Mouse (Mus musculus) left cerebral cortex, adult 11 months (tissue): Measurements from ENCODE around the gene Npr2.

Experiments
- DNase-seq: peaks from one replicate; pipeline ENCODE4 v3.0.0; 2022; ENCODE audit warnings: low spot score

The Npr2 gene

DNA sequence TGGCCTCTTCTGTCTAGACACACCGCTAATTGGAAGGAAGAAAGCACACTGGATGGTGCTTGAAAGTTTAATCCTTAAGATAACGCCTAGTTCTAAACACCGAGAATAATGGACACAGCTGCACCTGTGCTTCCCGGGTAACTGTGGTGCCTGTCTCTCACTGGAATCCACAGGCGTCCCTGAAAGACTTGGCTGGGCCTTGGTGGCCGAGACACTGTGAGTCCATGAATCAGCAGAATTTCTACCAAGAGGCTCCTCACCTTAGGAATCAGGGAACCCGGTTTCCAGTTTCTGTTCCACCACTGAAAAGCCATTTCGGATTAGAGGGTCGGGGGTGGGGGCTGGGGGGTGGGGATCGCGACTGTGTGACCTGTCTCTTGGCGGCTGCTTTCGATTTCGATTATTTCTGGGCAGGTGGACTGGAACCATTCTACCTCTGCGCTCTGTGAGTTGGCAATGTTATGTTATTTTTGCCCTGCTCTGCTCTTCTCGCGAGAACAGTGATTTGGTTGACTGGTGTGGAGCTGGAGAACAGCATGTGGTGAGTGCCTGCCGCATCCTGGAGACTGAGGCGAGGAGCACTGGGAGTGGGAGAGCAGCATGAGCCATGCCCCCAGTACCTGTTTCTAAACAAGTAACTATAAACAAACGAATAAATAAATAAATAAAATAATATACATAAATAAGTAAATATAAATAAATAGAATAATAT, 2.5 kb upstream of the Npr2 start:
- no peak for DNase-seq

DNA sequence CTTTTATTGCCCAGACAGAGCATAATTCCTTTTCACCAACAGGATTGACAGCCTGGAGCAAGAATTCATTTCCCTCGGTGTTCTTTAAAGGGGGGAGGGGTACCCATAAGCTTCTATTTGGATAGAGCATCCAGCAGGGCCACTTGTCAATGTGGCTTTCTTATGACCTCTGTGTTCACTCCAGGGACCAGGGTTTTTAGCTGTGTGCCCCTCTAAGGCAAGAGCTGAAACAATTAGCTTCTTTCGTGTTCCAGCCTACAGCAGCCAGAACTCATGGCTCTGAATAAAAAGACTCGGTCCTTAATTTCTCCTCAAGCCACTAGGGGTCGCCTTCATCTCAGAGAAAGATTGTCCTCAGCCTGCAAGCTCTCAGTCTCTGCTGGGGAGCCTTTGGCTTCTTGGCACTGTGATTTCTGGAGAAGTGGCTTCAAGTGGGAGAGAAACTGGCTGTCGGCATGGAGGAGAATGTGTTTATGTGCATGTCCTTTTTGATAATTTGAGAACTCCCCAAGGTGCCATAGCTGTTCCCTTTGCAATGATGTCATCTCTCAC, 1.6 kb upstream of the Npr2 start:
- DNase-seq: peak; percentile 80

DNA sequence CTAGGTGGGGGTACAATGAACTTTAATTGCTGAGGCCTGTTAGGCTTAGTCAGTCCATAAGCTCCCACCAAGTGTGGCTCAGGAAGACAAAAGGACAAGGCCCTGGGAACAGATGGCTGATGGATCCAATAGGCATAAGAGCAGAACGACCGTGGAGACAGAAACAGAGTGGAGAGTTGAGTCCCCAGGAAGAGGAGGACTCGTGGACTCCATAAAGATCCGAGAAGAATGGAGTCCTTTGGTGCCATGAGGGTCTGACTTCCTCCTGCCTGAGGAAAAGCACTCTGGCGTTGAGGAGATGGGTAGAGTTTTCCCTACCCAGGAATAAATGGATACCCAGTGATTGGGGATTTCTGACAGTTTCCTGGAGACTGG, 1.1 kb upstream of the Npr2 start:
- no peak for DNase-seq

DNA sequence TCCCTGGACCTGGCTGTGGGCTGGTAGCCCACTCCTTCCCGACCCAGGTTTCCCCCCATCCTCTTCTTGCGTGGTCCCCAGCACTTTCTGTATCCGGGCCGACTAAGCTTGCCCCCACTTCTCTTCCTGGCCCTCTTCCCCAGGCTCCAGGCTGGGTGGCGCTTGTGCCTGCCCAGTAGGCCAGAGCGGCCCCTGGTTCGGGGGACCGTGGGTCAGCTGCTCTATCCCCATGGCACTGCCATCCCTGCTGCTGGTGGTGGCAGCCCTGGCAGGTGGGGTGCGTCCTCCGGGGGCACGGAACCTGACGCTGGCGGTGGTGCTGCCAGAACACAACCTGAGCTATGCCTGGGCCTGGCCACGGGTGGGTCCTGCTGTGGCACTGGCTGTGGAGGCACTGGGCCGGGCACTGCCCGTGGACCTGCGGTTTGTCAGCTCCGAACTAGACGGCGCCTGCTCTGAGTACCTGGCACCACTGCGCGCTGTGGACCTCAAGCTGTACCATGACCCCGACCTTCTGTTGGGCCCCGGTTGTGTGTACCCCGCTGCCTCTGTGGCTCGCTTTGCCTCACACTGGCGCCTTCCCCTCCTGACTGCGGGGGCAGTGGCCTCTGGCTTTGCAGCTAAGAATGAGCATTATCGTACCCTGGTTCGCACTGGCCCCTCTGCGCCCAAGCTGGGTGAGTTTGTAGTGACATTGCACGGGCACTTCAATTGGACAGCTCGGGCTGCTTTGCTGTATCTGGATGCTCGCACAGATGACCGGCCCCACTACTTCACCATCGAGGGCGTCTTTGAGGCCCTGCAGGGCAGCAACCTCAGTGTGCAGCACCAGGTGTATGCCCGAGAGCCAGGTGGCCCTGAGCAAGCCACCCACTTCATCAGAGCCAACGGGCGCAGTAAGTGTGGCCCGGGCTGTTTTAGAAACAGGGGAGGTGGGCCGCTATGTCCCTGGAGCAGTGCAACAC, 503 bp downstream of the Npr2 start:
- DNase-seq: no peak

DNA sequence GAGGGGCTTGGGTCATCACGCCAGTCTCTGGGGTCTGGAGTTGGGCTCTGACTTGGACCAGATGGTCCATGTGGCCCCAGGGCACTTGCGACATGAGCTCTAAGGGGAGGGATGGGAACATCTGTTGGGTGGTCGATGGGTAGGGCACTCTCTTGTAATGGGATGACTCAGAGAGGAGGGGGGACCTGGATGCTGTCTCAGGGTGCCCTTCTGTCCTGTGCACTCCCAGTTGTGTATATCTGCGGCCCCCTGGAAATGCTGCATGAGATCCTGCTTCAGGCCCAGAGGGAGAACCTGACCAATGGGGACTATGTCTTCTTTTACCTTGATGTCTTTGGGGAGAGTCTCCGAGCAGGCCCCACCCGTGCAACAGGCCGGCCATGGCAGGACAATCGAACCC, 1.6 kb downstream of the Npr2 start:
- DNase-seq: no peak

DNA sequence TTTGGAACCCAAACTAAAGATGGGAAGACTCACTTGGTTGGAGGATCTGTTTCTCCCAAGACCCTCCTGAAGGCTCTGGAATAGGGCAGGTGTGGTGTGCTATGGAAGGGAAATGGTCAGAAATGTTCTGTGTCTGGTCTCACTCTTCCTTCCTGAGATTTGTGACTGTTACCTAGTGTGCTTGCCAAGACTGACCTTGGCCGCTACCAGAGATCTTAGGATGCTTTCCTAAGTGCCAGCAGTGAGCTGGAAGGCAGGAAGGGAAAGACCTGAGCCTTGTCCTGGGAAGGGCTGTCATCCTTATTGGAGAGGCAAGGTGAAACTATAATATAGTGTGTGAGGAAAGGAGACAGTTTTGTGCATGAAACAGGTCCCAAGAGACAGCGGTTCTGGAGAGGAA, 2.0 kb downstream of the Npr2 start:
- DNase-seq: no peak

DNA sequence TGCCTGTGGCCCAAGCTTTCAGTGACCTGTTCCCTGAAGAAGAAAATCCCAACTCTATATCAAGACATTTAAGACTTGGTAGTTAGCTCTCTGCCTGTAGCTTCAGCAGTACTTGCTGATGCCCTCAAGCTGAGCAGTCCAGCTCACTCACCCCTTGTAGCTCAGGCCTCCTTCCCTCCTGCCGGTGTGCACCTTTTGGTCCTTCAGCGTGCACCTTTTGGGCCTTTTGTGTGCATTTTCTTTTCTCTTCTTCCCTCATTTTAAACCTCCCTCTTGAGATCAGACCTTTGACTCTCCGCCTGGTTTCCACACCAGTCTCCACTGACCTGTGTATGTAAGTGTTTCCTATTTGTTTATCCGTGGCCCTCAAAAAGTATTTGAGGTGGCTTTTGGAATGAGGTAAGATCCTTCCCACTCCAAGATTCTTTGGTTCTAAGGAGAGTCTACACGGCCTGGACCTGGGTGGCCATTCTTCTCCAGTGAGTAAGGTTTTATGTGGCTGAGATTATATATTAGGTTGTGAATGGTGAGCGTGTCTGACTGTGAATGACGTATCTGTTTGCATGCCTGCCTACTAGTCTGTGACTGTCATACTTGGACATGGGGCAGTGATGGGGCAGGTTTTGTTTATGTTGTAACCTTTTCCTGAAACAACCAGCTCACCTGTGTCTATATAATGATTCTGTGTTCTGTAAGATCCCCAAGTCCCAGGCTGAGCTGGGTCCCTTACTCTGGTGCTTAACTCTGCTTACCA, 3.1 kb downstream of the Npr2 start:
- no peak for DNase-seq

DNA sequence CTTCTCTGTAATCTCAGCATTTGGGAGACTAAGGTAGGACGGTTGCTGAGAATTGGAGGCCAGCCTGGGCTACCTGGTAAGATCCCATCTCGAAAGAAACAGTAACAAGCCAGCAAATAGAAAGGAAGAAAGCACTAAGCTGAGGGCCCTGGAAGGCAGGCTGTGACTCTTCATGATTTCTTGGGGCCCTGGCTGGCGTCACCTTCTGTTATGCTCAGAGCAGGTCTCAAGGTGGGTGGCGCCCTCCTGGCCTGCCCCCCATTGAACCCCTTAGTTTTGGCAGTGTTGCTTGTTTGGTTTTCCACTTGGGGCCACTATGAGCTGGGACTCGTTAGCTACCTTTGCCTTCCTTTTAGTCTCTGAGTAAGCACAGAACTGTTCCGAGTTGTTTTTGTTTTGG, 5.0 kb downstream of the Npr2 start:
- no peak for DNase-seq

DNA sequence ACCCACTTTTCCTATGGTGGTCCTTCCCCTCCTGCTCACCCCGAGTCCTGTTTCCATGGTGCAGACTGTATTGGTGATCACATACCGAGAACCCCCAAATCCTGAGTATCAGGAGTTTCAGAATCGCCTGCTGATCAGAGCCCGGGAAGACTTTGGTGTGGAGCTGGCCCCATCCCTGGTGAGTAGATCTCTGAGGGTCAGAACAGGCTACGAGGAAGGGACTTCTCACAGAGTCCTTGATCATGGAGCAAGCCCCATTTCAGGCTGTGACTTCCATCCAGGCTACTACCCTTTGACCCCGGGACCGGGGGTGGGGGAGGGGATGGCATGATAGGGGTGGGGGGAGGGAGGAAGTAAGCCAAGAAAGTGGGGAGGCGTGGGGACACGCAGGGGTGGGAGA, 8.3 kb downstream of the Npr2 start:
- no peak for DNase-seq

DNA sequence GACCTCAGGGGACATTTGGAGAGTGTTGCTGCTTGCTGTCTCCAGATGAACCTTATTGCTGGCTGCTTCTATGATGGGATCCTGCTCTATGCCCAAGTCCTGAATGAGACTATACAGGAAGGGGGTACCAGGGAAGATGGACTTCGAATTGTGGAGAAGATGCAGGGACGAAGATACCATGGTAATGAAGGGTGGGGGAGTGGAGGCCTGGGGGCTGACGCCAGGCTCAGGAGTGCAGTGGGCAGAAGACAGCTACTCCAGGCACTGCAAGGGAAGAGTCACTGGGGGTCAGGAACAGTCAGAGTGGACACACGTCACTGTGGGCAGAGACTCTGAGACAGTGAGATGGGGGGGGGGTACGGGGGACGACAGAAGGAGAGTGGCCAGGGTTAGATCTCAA, 8.8 kb downstream of the Npr2 start:
- DNase-seq: no peak

DNA sequence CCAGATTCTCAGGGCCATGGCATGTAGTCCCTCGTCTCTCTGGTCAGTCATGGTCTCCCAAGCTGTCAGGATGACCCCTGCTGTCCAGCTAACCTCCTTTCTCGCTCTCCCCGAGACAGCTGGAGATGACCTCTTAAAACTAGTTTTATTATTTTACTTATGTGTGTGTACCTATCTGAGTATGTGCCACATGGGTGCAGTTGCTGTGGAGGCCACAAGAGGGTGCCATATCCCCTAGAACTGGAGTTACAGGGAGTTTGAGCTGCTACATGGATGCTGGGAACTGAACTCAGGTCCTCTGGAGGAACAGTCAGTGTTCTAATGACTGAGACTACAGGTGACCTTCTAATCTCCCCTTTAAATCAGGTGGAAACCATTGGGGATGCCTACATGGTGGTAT, 18.0 kb downstream of the Npr2 start:
- DNase-seq: no peak

DNA sequence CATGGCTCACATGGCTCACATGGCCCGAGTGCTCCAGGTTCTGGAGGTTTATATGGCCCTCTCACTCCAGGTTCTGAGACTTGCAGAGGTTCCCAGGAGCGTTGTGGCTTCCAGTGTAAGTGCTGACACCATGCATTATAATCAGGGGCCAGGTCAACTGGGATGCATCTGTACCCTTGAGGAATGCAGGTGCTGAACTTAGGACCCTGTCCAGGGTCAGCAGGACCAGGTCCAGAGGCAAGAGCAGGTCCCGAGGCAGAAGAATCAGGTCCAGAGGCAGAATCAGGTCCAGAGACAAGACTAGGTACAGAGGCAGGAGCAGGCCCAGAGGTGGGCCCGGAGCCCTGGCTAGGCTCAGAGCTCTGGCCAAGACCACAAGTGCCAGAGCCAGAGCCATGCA, 21.0 kb downstream of the Npr2 start:
- no peak for DNase-seq

DNA sequence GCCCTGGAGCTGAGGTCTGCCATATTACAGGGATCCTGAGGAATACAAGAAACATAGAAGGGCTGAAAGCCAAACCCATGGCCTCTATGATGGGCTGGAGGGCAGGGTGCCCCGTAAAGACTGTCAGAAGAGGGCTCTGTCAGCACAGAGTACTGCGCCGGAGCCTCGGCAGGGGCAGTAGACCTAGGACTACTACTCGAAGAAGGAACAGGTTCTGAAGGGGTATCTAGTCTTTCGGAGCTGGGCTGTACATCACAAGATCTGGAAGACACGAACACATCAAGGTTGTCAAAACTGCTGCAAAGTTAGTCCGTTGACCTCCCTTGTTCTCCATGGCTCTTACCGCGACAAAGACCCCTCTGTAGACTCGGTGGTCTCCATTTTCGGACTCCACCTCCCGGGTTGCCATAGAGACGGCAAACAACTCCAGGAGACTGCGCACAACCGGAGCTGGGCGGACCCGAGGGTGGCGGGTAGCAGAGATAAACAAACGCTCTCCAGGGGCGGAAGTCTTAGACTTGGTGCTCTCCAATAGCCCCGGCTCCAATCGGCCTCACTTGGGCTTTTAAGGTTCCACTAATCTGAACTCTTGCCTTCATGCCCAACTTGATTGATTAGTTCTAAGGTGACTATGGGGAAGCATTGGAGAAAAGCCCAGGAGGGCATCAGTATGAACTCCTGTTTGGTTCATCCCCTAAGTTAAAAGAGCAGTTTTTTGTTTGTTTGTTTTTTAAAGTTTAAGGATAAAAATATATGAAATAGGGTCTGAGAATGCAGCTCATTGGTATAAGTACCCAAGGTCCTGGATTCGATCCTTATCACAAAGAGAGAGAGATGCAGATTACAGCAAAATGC, 21.7 kb downstream of the Npr2 start, which contains the start of gene Spag8:
Gene Spag8, minus strand, starts transcription at position 434 of the 855 bp plus-strand sequence.
- no peak for DNase-seq

DNA sequence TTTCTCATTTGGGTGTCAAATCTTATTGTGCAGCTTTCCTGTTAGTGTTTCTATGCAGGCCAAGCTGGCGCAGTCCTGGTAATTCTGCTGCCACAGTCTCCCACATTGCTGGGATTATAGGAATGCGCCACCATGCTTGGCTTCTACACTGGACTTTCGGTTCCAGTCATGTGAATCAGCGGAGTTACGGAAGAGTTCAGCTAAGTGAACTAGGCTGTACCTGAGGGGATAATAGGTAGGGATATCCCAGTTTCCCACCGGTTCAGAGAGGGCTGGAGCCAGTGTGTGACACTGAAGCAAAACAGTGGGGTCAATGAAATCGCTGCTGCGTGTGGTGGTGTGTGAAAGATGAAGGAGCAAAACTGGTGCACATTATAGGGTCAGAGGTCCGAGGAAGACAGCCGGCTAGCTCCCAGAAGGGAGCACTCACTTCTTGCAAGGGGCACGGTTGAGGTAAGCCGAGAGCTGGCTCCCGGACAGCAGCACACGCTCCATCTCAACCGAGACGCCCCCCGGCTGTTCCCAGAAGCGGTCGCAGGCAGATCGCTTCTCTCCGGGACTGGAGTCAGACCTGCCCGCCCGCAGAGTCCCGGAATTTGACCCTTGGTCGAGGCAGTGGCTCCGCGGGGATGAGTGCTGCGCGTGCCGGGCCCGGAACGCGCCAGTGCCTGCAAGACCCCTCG, 24.1 kb downstream of the Npr2 start:
- no peak for DNase-seq

DNA sequence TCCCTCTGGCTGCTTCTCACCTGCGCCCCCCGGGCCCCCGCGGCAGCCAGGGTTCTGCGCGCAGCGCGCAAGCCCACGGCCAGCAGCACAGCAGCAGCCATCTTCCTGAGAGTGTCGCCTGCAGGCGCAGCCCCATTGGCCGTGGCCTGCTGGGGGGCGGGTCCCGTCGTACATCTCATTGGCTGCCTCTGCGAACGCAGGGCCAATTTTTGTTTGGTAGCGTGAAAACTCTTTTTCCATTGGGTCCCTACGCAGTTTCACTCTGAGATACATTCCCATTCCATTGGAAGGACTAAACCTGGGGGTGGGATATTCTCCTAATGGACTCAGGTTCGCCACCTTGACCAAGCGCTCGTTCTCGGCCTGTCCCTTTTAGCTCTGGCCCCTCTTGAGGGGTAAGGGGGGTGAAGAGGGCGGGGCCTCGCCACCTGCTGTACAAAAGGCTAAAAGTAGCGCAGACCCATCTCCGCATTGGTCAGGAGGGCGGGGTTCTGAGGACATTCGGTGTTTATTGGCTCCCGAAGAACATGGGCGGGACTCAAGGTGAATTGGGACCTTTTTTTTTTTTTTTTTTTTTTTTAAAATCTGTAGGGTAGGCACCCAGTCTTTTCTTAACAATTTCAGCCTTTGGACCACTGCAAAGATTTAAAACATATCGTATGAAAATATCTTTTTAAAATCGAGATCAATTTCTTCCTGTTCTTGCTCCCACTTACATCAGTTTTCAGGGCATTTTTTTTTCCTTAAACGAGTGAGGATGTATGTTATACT, 24.8 kb downstream of the Npr2 start, which contains the start of gene Hint2:
Gene Hint2, minus strand, starts transcription at position 128 of the 771 bp plus-strand sequence.
- peak; percentile 95 for DNase-seq

DNA sequence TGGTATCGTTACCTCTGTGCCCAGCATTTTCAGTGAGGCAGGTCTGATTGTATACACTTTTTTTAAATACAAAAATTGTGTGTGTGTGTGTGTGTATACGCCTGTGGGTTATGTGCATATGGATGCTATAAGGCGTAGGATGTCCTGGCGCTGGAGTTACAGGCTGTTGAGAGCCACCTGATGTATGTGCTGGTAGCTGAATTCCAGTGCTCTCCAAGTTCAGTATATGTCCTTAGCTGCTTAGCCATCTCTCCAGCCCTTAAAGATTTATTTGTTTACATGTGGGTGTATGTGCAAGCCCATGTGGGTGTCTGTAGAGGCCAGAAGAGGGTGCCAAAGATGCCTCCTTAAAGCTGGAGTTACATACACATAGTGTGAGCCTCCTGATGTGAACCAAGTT, 25.4 kb downstream of the Npr2 start:
- DNase-seq: no peak

DNA sequence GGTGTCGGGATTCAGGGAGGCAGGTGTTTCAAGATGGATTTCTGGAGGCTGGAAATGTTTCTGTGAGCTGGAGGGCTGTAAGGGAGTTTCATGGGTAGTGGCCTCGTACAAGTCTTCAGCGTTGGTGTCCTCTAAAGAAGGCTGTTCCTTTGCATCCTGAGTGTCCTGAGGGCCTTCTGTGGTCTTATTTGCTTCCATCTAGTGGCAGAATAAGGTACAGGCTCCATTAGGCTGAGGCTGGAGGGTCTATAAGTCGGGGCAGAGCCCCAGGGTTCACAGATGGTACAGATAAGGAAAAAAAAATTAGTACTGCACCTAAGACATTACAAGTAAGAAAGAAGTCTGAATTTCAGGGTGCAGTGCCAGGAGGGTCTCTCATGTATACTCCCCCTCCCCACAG, 34.7 kb downstream of the Npr2 start:
- DNase-seq: no peak

DNA sequence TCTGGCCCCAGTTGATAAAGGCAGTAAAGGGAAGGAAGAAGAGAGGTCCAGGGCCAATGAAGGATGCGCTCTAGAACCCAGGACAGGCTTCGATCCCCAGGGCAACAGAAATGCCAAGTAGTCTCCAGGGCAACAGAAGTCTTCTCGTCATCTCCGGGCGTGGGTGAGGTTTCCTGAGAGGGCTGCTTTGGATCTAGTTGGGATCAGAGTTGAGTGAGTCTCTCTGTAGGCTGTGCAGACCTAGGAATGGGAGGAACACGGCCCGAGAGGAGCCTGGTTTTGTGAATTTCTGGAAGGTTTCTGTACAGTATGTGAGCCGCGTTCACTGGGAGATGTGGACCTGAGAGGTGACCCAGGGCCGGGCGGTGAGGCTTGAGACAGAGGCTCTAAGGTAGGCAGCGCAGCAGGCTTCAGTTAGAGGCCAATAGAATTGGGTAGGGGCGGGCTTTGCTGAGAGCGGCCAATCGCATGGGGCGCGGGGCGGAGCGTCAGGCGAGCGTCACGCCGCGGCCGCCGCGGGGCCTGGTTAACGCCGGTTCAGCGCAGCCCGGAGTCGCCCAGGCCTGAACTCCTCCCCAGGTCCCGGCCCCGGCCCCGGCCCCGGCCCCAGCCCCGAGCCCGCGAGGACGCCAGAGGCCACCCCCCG, 37.2 kb downstream of the Npr2 start, which contains the start of the genes Tmem8b and Fam221b:
Gene Tmem8b, plus strand, starts transcription at position 190 of the 646 bp plus-strand sequence.
Gene Fam221b, minus strand, starts transcription at position 364 of the 646 bp plus-strand sequence.
- peak; percentile 86 for DNase-seq

DNA sequence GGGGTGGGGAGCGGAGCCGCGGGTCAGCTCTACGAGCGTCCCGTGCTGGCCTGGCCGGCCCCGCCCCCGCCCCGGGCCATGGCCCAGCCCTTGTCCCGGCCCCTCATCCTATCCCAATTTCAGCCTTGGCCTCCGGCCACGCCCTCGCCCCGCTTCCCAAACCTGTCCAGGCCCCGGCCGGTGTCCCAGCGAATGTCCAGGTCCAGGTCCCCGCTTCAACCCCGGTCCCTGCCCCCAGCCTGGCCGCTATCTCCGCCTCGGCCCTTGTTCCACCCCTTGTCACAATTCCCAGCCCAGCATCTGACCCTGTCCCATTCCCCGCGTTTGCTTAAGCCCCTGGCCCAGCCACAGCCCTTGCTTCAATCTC, 37.7 kb downstream of the Npr2 start:
- no peak for DNase-seq
